Mouse (Mus musculus) cerebellum, adult 2 months (tissue): Measurements from ENCODE around the gene Pigh. TPM values are rescaled to one million over a fixed set of nuclear protein-coding genes. Genes with fewer than 3 reads are reported as not detected.

ENCODE experiments used
- DNase-seq, 2 experiments: peaks; one replicate each; pipeline ENCODE4 v3.0.0; 2021
- H3K27ac ChIP-seq: fragments of 200-500 bp; 2 replicates; pipeline ENCODE4 v1.5.1; 2012; ENCODE audit warnings: low read length, control low read depth, inconsistent platforms; ENCODE audit not compliant: insufficient read depth
- H3K27me3 ChIP-seq: fragments of 200-500 bp; 2 replicates; pipeline ENCODE4 v1.6.1; 2012; ENCODE audit warnings: inconsistent platforms, mild to moderate bottlenecking, low read length, moderate library complexity; ENCODE audit not compliant: control insufficient read depth, insufficient read depth
- H3K4me1 ChIP-seq: fragments of 200-500 bp; 2 replicates; pipeline ENCODE4 v1.6.1; 2011; ENCODE audit warnings: low read length; ENCODE audit not compliant: control insufficient read depth, insufficient read depth
- H3K4me3 ChIP-seq: fragments of 200-500 bp; replicated peaks from 2 replicates; pipeline ENCODE3; 2011; ENCODE audit warnings: mild to moderate bottlenecking, low read depth, low read length, control low read depth; ENCODE audit not compliant: insufficient read depth
- CTCF ChIP-seq: fragments of 200-500 bp; IDR thresholded peaks from 2 replicates; pipeline ENCODE4 v1.5.1; 2011; ENCODE audit warnings: low read depth, mild to moderate bottlenecking, control low read depth, low read length, moderate library complexity, borderline replicate concordance; ENCODE audit not compliant: insufficient read depth
- POLR2A ChIP-seq: fragments of 200-500 bp; IDR thresholded peaks from 2 replicates; pipeline ENCODE4 v1.6.1; 2011; ENCODE audit warnings: low read length, control low read depth, borderline replicate concordance; ENCODE audit not compliant: insufficient read depth
- WGBS: fragments of 180-500 bp; shearing (Covaris S2); methylation state at CpG from one replicate; pipeline ENCODE4 v1.1.7; 2018; 5-methylcytosine and 5-hydroxymethylcytosine counted together
- polyA plus RNA-seq: library from polyadenylated mRNA; depleted of rRNA; stranded (reverse); fragments of >200 nt; gene quantifications from 2 replicates; pipeline ENCODE4 v1.2.3, GENCODE M21; 2012

The Pigh gene
- polyA plus RNA-seq, 1 experiment = 13.5 TPM

DNA sequence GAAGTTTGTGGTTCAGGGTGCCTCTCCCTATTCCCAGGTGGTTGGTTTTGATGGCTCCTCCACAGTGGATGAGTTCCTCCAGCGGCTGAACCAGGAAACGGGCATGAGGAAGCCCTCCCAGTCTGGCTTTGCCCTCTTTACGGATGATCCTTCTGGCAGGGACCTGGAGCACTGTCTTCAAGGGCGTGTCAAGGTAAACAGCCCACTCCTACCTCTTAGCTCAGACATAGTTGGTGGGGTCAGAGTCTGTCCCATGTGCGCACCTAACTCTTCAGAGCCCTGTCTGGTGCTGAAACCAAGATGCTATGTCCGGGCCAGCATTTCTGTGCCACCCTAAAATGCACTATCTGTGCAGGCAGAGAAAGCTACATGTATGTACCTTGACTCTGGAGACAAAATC, 16.1 kb downstream of the Pigh start:
- Histone ChIP-seq H3K27ac (no peak overlapping the region), H3K4me3 (no peak overlapping the region), H3K4me1 (no peaks in the 10 kb centered on the region), H3K27me3 (no peaks in the 10 kb centered on the region)
- 94% methylated on average over 6 of the region's 6 CpGs for WGBS
- no peak for DNase-seq
- TF ChIP-seq POLR2A (no peak), CTCF (no peak)

DNA sequence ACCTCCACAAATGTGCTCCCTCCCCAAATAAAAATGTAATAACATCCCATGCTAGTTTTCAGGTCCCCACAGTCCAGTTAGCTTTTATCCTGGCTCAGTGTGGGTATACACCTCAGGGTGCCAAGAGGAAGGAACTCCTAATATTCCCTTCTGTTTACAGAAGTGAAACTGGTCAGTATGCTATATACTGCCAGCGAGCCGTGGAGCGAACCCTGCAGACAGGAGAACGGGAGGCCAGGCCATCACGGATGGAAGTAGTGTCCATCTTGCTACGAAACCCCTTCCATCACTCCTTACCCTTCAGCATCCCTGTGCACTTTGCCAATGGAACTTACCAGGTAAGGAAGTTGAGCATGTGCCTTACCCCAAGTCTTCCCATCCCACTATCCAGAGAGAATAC, 16.9 kb downstream of the Pigh start:
- H3K27ac ChIP-seq = no peak overlapping the region
- DNase-seq = no peak
- no peaks in the 10 kb centered on the region for H3K4me1 ChIP-seq
- no peaks in the 10 kb centered on the region for H3K27me3 ChIP-seq
- no peak for TF ChIP-seq CTCF
- TF ChIP-seq POLR2A = no peak
- H3K4me3 ChIP-seq = no peak overlapping the region
- 93% methylated on average over 6 of the region's 6 CpGs for WGBS

DNA sequence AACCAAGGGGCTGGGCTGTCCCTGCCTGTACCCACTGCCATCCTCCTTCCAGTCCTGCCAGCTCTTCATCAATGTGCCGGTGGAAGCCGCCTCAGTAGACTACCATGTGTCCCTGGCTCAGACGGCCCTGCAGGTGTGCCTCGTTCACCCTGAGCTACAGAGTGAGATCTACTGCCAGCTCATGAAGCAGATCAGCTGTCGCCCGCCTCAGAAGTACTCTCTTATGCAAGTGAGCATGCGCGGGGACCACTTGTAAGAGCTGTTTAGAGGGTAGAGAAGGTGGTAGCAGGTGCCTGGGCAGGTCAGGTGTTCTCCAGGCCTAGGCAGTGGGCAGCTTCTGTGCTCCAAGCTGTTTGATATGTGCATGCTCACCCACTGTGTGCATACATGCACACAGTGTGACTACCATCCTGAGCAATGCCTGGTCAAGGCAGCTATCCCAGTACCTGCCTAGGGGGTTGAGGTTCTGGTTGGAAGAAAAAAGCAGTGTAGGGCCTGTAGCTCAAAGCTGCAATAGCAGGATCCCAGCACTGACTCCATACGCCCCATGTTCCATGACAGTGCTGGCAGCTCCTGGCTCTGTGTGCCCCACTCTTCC, 18.6 kb downstream of the Pigh start:
- Histone ChIP-seq H3K27ac (no peak overlapping the region), H3K4me3 (no peak overlapping the region), H3K27me3 (no peaks in the 10 kb centered on the region), H3K4me1 (no peaks in the 10 kb centered on the region)
- DNase-seq = no peak
- WGBS = 67% methylated on average over 9 of the region's 9 CpGs
- no peak for TF ChIP-seq POLR2A
- TF ChIP-seq CTCF = no peak

DNA sequence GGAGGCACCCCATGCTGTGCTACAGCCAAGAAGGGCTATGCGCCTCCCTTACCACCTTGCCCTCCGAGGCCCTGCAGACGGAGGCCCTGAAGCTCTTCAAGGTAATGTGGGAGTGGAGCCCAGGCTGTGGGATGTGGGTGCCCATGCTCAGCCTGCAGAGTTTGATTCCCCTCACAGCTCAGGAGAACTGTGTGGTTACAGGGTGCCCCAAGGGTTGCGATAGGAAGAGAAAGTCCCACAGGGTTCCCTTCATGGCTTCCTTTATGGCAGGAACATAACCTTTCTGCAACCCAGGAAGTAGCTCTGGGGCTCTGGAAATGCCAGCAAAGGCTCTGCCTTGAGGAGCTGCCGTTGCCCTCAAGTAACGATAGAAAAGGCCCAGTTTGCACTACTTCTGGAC, 19.5 kb downstream of the Pigh start:
- H3K4me3 ChIP-seq = no peak overlapping the region
- DNase-seq = no peak
- no peaks in the 10 kb centered on the region for H3K4me1 ChIP-seq
- TF ChIP-seq POLR2A (no peak), CTCF (no peak)
- no peaks in the 10 kb centered on the region for H3K27me3 ChIP-seq
- WGBS = 83% methylated on average over 6 of the region's 6 CpGs
- H3K27ac ChIP-seq = no peak overlapping the region

DNA sequence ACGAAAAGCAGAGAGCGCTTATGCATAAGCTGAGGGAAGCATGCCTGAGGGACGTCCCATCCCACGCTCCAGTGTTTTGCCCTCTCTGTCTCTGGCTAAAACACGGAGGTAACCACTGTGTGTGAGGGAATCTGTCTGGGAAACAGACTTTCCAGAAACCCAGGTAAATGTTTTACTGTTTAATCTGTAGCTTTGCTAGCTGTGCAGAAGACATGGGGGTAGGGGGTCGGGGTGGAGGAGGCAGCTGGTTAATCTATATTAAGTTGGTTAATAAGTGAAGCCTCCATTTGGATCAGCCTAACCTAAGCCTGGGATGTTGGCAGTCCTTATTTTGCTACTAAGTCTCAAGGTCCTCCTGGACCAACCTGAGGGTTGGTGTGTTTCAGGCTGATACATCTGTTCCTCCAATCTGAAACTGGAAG, 20.3 kb downstream of the Pigh start:
- TF ChIP-seq CTCF (no peak), POLR2A (no peak)
- DNase-seq = no peak
- no peak overlapping the region for H3K4me3 ChIP-seq
- no peak overlapping the region for H3K27ac ChIP-seq
- no peaks in the 10 kb centered on the region for H3K27me3 ChIP-seq
- H3K4me1 ChIP-seq = no peaks in the 10 kb centered on the region
- WGBS = 92% methylated on average over 6 of the region's 6 CpGs

DNA sequence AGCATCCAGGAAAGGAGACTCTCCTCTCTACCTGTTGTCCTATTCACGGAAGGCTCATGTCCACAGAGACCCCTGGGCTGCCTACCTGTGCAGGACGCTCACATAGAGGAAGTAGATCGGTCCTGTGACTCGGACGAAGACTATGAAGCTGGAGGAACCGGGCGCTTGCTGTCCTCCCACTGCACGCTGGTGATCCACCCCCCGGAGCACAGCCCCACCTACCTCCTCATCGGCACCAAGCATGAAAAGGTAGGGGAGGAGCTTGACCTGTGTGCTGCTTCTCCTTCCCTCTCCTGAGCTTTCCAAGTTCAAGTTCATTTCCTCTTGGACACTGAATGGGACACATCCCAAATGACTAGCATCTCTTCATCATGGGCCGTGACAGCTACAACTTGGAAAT, 21.1 kb downstream of the Pigh start:
- TF ChIP-seq CTCF (no peak), POLR2A (no peak)
- no peaks in the 10 kb centered on the region for H3K27me3 ChIP-seq
- H3K4me1 ChIP-seq = no peaks in the 10 kb centered on the region
- 94% methylated on average over 11 of the region's 11 CpGs for WGBS
- no peak overlapping the region for H3K4me3 ChIP-seq
- DNase-seq = no peak
- no peak overlapping the region for H3K27ac ChIP-seq

DNA sequence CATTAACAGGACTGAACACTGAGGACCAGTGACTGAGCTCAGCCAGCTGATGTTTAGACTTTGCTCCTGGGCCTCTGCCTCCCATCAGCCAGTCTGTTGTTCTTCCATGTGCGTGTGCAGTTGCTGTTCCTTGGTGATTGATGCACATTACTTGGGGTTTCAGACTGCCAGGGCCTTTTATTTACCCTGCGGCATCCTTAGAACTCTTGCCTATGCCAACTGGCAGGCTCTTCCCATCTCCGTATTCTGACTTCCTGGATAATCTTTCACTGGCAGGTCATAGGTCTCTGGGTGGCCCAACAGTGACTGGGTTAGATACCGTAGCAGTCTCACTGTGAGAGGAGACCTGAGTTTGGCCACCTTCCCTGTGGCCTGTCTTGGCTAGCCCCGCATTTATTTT, 21.9 kb downstream of the Pigh start:
- H3K4me3 ChIP-seq = no peak overlapping the region
- H3K27me3 ChIP-seq = no peaks in the 10 kb centered on the region
- no peaks in the 10 kb centered on the region for H3K4me1 ChIP-seq
- TF ChIP-seq POLR2A = no peak
- TF ChIP-seq CTCF = no peak
- H3K27ac ChIP-seq = no peak overlapping the region
- DNase-seq = no peak
- WGBS = 88% methylated on average over 5 of the region's 5 CpGs

DNA sequence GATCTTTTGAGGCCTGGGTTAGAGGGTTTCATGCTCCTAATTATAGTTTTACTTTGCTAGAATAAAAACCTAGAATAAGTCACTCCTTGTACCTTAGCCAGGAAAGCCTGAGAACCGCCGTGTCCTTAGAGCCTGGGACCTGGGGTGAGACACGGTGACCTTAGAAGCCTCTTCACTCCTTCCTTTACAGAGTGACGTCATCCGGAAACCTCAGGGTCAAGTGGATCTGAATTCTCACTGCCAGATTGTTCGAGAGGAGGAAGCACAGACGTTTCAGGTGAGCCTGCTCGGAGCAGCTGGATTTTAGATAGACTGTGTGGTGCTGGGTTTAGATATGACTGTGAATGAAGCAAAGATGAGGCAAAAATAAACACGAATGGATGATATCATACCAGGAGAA, 23.0 kb downstream of the Pigh start:
- 86% methylated on average over 9 of the region's 9 CpGs for WGBS

DNA sequence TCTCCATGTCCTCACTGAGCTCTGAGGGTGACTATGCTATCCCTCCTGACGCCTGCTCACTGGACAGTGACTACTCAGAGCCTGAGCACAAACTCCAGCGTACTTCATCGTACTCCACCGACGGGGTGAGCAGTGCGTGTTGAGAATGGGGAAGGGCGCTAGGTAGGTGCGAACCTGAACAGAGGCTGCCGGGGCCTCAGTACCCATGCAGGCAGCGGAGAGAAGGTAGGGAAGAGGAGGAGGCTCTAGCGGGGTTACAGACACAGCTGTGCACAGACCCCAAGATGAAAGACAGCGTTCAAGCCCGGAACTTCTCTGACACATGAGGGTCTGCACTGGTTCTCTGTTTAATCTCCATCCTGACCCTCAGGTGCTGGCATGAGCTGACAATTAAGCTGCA, 25.0 kb downstream of the Pigh start:
- TF ChIP-seq CTCF = no peak
- TF ChIP-seq POLR2A = no peak
- WGBS = 90% methylated on average over 13 of the region's 13 CpGs

More for the DNA sequence above, 23.0 kb downstream of the Pigh start:
- Histone ChIP-seq H3K27ac (no peak overlapping the region), H3K4me1 (no peaks in the 10 kb centered on the region), H3K4me3 (no peak overlapping the region), H3K27me3 (no peaks in the 10 kb centered on the region)
- TF ChIP-seq CTCF (no peak), POLR2A (no peak)
- no peak for DNase-seq

More for the DNA sequence above, 25.0 kb downstream of the Pigh start:
- Histone ChIP-seq H3K27ac (no peak overlapping the region), H3K27me3 (no peaks in the 10 kb centered on the region), H3K4me1 (no peaks in the 10 kb centered on the region), H3K4me3 (no peak overlapping the region)
- DNase-seq = no peak
